Mouse (Mus musculus): ENCODE measurements around the gene Pax5.

Pax5 gene

GRCm38 (mm10) chr4:44535646-44536045 lies 174.6 kb downstream of the Pax5 start:
- DNase-seq, result no peak

- no peak for DNase-seq
These were observed 177.0 kb downstream of the Pax5 start for GRCm38 (mm10) chr4:44533286-44533685.

DNA sequence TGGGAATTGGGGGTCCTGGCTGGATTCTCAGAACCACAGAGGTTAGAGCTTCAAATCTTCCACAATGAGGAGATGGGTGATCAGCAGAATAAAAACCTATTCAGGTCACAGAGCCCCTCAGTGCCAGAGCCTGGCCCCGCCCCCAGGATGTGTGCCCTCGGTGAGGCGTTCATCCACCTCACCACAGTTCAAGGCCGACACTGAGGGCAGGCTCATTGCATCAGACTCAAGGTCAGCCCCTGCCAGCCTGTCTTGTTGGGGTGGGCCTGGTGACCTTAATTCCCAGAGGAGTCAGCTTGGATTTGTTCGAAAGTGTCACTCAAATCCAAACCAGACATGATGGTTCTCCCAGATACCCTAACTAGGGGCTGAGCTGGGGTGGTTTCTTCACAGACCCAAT lies 177.6 kb downstream of the Pax5 start:
- no peak for DNase-seq

DNA sequence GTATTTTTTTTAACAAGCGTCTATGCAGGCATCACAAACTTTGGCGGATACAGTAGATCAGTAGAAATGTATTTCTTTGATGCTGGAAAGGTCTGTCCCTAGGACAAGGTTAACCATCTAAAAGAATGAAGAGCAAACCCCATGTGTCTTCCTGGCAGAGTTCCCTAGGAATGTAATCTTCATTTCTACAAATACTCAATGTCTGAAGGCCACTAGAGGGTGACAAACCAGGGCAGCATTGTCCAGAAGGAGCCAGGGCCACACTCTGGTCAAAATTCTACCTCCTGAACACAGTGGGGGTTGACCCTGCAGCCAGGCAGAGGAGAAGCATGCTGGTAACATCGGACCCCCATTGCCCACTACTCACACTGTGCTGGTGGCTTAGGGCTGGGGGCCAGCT lies 185.0 kb downstream of the Pax5 start:
- no peak for DNase-seq

DNA sequence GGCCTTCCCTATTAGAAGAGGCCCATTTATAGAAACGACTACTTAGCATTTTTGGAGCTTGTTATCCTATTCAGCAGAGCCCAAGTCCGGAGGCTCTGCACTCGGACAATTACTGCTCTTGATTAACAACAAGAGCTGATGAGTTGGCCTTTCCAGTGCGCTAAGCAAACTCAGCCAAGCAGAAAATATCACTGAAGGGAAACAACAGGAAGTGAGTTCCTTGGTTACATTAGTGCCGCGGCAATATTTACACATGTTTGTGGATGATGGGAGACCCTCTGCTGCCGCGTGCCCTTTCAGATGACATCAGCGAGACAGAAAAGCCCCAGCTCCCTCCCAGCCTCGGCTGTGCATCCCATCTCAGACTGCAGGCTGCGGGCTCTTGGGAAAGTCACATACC lies 191.4 kb downstream of the Pax5 start:
- DNase-seq, result no peak

GRCm38 (mm10) chr4:44513981-44514380 lies 196.3 kb downstream of the Pax5 start:
- DNase-seq, result no peak

- DNase-seq, result peak; percentile 87 to 88
These were observed 198.6 kb downstream of the Pax5 start for GRCm38 (mm10) chr4:44511682-44512081.

DNA sequence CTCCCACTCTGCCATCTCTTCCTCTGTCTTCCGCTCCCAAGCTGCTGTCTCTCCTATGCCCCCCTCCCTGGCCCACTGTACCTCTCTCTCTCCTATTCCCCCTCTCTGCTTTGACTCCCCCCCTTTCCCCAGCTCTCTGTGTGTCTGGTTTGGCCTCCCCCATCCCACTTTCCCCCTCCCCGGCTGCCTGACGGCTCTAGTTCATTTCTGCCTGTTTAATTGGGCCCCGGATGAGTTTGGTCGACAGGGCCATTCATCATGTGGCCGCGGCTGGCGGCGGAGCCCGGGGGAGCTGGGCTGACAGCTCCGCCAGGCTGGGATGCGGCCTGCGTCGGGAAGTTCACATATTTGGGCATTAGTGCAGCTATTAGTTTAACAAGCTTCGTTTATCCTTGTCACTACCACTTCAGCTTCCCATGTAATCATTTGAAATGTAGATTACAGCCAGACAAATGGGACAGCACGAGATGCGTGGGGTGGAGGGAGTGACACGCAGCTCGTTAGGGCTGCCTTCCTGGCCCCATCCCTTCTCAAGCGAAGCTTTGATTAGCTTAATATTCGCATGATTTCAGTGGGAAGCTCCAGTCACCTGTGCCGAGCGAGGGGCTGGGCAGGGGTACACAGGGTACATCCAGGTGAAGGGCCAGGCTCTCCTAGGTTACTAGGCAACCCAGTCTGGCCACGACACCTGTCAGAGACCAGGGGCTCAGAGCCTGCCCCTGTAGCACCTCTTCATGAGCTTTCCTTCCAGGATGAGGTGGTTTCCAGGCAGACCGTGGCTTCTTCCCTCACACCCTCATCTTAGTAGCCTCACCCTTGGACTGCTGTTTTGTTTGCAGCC lies 201.7 kb downstream of the Pax5 start:
- DNase-seq, result peak; percentile 41 to 57

DNA sequence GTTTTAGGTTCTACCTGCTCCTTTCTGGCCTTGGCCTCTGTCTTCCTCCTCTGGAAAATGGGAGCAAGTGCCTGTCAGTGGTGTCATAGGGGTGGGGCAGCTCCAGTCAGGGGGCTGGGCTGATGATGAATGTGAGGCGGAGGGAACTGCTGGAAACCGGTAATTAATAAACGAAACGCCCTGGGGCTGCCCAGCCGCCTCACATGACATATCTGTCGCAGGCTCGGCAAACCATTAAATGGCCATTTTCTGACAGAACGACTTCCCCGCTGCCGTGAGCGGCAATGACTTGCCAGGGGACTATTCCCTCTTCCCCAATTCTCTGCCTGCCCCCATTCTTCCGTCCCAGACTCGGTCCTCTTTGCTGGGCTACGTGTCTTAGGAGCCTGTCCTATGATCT lies 202.4 kb downstream of the Pax5 start:
- DNase-seq, result no peak

- no peak for DNase-seq
These were observed 205.3 kb downstream of the Pax5 start for GRCm38 (mm10) chr4:44504998-44505397.

DNA sequence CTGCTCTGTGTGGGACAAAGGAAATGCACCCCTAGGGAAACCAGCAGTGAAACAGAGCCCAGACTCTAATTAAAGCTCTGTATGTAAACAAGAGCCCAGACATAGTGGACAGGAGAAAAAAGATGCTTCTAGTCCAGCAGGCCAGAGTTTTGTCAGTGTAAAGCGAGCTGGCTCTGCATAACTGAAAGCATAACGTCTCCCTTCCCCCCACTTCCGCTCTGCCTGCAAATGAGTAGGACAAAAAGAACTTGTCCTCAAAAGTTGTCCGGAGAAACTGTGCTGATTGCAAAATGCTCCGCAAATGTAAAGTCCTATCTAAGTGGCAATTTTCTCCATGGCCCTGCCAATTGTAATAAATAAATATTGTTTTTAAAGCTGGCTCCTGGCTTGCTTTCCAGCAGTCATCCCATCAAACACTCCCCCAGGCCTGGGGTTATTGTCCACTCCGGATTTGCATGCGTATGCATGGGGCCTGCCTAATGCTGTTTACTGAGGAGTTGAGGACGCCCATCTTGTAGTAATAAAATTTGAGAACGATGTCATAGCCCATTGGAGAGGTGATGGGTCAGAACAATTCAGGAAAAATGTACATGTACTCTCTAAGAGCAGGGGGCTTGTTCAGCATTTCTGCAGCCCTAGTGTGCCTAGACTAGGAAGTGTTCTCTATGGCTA lies 208.0 kb downstream of the Pax5 start:
- peak; percentile 50 to 67 for DNase-seq

DNA sequence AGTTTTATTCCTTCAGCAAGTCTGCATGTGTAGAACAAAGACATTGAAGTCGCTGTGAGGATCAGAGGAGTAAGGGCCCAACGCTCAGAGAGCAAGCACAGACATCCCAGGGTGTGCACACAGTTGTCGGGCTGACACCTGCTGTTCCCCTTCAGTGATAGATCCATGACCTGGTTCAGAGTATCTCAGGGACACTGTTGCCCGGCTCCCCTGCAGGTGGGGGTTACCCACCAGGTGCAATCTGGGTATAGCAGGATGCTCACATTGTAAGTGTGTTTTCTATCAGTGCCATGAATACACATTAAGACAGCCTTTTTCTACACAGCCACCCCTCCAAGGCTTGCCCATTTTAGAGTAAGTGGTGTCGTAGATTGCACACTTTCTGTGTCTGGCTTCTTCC lies 212.1 kb downstream of the Pax5 start:
- no peak for DNase-seq

DNA sequence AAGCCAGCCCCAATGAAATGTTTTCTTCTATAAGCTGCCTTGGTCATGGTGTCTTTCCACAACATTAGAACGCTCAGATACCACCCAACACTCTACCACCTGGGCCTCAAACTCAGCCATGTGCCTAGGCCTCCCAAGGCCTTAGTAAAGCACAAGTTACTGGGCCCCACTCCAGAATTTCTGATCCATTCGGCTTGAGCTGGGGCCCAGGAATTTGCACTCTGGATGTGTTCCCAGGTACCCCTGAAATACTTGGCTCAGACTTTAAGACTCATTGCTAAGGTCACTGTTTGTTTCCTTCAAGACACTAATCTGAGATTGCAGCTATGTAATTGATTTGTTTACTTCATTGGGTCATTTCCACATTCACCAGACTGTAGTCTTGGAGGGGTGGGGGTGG lies 214.5 kb downstream of the Pax5 start:
- DNase-seq, result peak in 1 of 2 experiments; percentile 16

- DNase-seq, result no peak
These were observed 216.5 kb downstream of the Pax5 start for GRCm38 (mm10) chr4:44493756-44494155.

DNA sequence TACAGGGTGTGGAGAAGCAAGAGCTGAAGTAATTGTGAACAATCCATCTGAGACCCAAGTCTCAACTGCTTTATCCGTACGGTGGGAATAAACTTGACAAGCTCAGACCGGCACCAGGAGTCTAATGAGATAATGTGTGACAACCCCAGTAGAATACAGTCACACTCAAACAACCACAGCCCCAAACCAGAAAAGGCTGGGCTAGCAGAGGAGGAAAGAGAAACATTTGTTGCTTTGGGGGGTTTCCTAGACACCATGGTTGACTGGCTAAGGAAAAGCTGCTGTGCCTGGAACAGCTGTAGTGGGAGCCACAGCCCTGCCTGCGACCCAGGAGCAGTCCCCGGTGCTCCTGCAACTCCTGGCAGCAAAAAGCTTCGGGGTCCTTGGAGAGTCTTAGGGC lies 219.4 kb downstream of the Pax5 start:
- DNase-seq, result no peak

DNA sequence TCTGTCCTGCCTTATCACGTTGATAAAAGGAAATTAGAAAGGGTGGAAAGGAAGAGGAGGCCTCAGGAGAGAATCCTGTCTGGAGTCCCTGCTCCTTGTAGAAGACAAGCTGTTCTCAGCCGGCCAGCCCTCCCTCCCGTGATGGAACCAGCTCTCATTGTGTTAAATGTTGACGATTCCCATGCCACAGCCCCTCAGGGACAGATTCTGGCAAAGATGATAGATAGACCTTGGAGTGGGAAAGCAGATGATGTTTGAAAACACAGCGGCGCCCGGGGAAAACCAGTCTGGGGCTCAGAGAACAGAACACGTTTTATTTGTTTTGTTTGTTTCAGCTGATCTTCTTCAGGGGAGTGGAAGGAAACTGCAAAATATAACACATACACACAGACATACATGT lies 221.6 kb downstream of the Pax5 start:
- no peak for DNase-seq

DNA sequence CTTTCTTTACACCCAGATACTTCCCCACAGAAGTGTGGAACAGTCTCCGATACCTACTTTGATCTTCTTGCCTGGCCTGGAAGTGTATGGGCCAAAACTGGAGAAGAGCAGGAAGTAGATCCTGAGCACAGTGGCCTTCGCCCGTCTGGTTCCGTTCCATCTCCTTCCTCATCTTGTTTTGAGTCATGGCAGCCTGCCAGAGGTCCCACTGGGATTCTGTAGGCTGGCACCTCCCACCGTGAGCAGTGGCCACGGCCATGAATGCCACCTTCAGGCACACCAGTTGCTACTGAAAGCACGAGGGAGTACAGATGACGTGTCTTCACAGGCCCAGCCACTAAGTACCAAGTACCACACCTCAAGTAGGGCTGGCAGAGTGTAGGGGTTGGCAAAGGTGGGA lies 222.1 kb downstream of the Pax5 start:
- peak in 1 of 2 experiments; percentile 31 for DNase-seq

DNA sequence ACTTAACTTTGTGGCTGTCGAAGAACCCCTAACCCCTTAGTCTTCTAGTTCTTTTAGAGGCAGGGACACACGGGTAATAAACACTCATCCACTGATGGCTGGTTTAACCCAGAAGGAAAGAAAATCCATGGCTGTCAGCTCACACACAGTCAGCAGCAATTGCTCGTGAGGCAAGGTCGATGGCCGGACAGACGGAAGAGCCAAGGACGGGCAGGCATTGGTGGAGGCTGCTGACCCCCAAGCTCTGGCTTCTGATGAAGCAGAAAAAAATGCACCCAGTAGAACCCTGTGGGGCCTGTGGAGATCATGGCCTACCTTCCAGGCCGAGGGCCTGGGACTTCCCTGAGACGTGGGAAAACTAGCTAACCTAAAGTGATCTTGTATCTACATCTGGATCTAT lies 227.4 kb downstream of the Pax5 start:
- DNase-seq, result no peak

DNA sequence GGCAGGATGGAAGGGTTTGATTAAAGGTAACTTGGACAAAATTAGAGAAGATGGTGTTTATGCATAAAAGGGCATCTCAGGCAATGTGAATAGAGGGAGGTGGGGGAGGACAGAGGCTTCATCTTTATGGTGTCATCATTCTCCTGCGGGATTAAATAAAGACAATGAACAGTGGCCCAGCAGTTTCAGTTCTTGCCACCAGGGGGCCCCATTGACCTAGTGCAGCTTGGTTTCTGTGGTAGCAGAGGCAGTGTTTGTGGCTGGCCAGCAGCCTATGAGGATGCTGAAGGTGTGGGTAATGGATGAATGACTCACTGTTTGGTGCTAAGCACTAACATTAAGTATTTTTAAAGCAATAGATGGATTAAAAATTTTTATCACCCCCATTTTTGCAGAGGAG lies 230.5 kb downstream of the Pax5 start:
- DNase-seq, result peak in 1 of 2 experiments; percentile 9
